Mouse (Mus musculus) brain, embryonic 14.5 days (tissue): ENCODE data around the gene Nlrc5.

Experiments
- CTCF ChIP-seq: fragments of 200-500 bp; IDR thresholded peaks from 2 replicates; pipeline ENCODE4 v1.5.1; 2012; ENCODE audit warnings: inconsistent platforms, mild to moderate bottlenecking, moderate library complexity, borderline replicate concordance; ENCODE audit not compliant: insufficient read depth, insufficient read length; ENCODE audit errors: extremely low read depth
- POLR2A ChIP-seq: fragments of 200-500 bp; IDR thresholded peaks from 2 replicates; pipeline ENCODE4 v1.6.1; 2012; ENCODE audit warnings: mild to moderate bottlenecking, inconsistent platforms, borderline replicate concordance; ENCODE audit not compliant: poor library complexity, insufficient read depth, insufficient read length, severe bottlenecking; ENCODE audit errors: extremely low read depth

- TF ChIP-seq CTCF, result no peak
- TF ChIP-seq POLR2A, result no peak
Measured at GRCm38 (mm10) chr8:94568098-94568497, 133.9 kb downstream of the Nlrc5 start.
